Mouse (Mus musculus) monocyte, adult 59 days (primary cell): ENCODE measurements around the gene Gpn1. TPM values are rescaled to one million over a fixed set of nuclear protein-coding genes. Genes with fewer than 3 reads are reported as not detected.

Experiments used
- total RNA-seq, 2 experiments: library from RNA; stranded (reverse); gene quantifications; one replicate each; pipeline ENCODE4 v1.2.4; 2023

Gene Gpn1
- 10 to 100 TPM; 23.7 to 27.7 TPM for total RNA-seq

GRCm38 (mm10) chr5:31494513-31495297 is at the start of gene Gpn1:
Gpn1 (plus strand) TSS chr5:31494741.

GRCm38 (mm10) chr5:31451878-31452561 is 42.5 kb upstream of the Gpn1 start, which contains the start of gene Zfp512:
Zfp512 (plus strand) TSS chr5:31452431.

GRCm38 (mm10) chr5:31485440-31485839 is 9.1 kb upstream of the Gpn1 start, which contains the start of gene 4930548H24Rik:
4930548H24Rik (plus strand) TSS chr5:31485740.

GRCm38 (mm10) chr5:31526354-31527116 is 32.0 kb downstream of the Gpn1 start, which contains the start of gene Slc4a1ap:
Slc4a1ap (plus strand) TSS chr5:31526995.

GRCm38 (mm10) chr5:31527707-31528106 is 33.2 kb downstream of the Gpn1 start, which contains the start of gene Supt7l:
Supt7l (minus strand) TSS chr5:31527807.

Other genes starting within 250 kb of the Gpn1 start
- 10 to 100 TPM in 1 of 2 experiments, 1 to 10 TPM in 1; 7.8 to 10.9 TPM for gene Krtcap3, start 243.1 kb upstream of the Gpn1 start, total RNA-seq
- 10 to 100 TPM; 24.1 to 25.1 TPM for gene Ift172, start 203.6 kb upstream of the Gpn1 start, total RNA-seq
- not detected for gene Fndc4, start 198.7 kb upstream of the Gpn1 start, total RNA-seq
- not detected for gene Gckr, start 197.3 kb upstream of the Gpn1 start, total RNA-seq
- gene Zfp512, start 42.3 kb upstream of the Gpn1 start, total RNA-seq = 10 to 100 TPM; 13.8 to 15.0 TPM
- gene 4930548H24Rik, start 9.0 kb upstream of the Gpn1 start, total RNA-seq = under 1 TPM; 0.24 to 0.81 TPM
- gene Slc4a1ap, start 32.3 kb downstream of the Gpn1 start, total RNA-seq = 10 to 100 TPM; 36.9 to 42.9 TPM
- gene Supt7l, start 33.1 kb downstream of the Gpn1 start, total RNA-seq = 10 to 100 TPM; 14.6 to 15.5 TPM
- gene Mrpl33, start 102.2 kb downstream of the Gpn1 start, total RNA-seq = 100 to 1,000 TPM; 305 to 306 TPM
- gene Rbks, start 202.9 kb downstream of the Gpn1 start, total RNA-seq = 10 to 100 TPM; 24.6 to 26.3 TPM
- 10 to 100 TPM; 55.1 to 79.4 TPM for gene Babam2, start 202.9 kb downstream of the Gpn1 start, total RNA-seq